Mouse (Mus musculus) liver, embryonic 14.5 days (tissue): ENCODE data around the gene Zfp46. TPM values are rescaled to one million over a fixed set of nuclear protein-coding genes. Genes with fewer than 3 reads are reported as not detected.

Experiments
- ATAC-seq: fragments of 200-750 bp; cut with Nextera tagmentation; 2 replicates; pipeline ENCODE4 v1.8.0; 2017; ENCODE audit warnings: moderate number of reproducible peaks, mild to moderate bottlenecking, moderate library complexity; ENCODE audit not compliant: insufficient read depth
- DNase-seq, 3 experiments: peaks; one replicate each; pipeline ENCODE4 v3.0.0-alpha.2; 2012 to 2013; ENCODE audit warnings: low read depth in 3 of 3, low spot score in 3 of 3
- H3K27ac ChIP-seq: fragments of 300-500 bp; sonication (generic); 2 replicates; pipeline ENCODE4 v1.5.1; 2014; ENCODE audit warnings: moderate library complexity, mild to moderate bottlenecking, control low read depth, inconsistent platforms
- H3K27me3 ChIP-seq: fragments of 300-500 bp; sonication (generic); 2 replicates; pipeline ENCODE4 v1.6.1; 2014; ENCODE audit warnings: mild to moderate bottlenecking, low read length, moderate library complexity; ENCODE audit not compliant: control insufficient read depth, insufficient read depth
- H3K36me3 ChIP-seq: fragments of 300-500 bp; sonication (generic); replicated peaks from 2 replicates; pipeline ENCODE4 v1.6.1; 2014; ENCODE audit warnings: low read depth; ENCODE audit not compliant: control insufficient read depth, insufficient read depth
- H3K4me1 ChIP-seq, 2 experiments: fragments of 200-500 bp in 1 of 2; fragments of 300-500 bp in 1 of 2; sonication (generic) in 1 of 2; replicated peaks; 2 replicates each; pipeline ENCODE4 v1.6.1; 2012 to 2014; ENCODE audit warnings: antibody characterized with exemption in 1 of 2, inconsistent platforms in 1 of 2, low read length in 1 of 2; ENCODE audit not compliant: control insufficient read depth in 2 of 2, insufficient read depth in 2 of 2
- H3K4me2 ChIP-seq: fragments of 300-500 bp; sonication (generic); 2 replicates; pipeline ENCODE4 v1.6.1; 2014; ENCODE audit warnings: low read depth, mild to moderate bottlenecking, control low read depth, moderate library complexity
- H3K4me3 ChIP-seq, 2 experiments: fragments of 200-500 bp in 1 of 2; fragments of 300-500 bp in 1 of 2; sonication (generic) in 1 of 2; 2 replicates each; pipeline ENCODE4 v1.5.1; 2012 to 2014; ENCODE audit warnings: low read depth in 2 of 2, low read length in 2 of 2, mild to moderate bottlenecking in 2 of 2, control low read depth in 1 of 2, inconsistent platforms in 1 of 2, moderate library complexity in 1 of 2; ENCODE audit not compliant: insufficient read depth in 1 of 2
- H3K9ac ChIP-seq: fragments of 300-500 bp; sonication (generic); replicated peaks from 2 replicates; pipeline ENCODE4 v1.6.1; 2014; ENCODE audit warnings: mild to moderate bottlenecking, control low read depth, moderate library complexity
- H3K9me3 ChIP-seq: fragments of 300-500 bp; sonication (generic); 2 replicates; pipeline ENCODE4 v1.6.1; 2016; ENCODE audit warnings: low read length, mixed read lengths; ENCODE audit not compliant: control insufficient read depth
- CTCF ChIP-seq: IDR thresholded peaks from 2 replicates; pipeline ENCODE4 v1.5.1; 2016; ENCODE audit warnings: antibody characterized with exemption, low read depth, control low read depth
- EP300 ChIP-seq: IDR thresholded peaks from 2 replicates; pipeline ENCODE4 v1.6.1; 2016; ENCODE audit warnings: antibody characterized with exemption, low read depth
- WGBS: fragments of 180-500 bp; shearing (Covaris S2); extraction: QIAGEN DNeasy Blood & Tissue Kit; methylation state at CpG from one replicate; pipeline ENCODE4 v1.1.7; 2014; ENCODE audit not compliant: insufficient replicate concordance; 5-methylcytosine and 5-hydroxymethylcytosine counted together
- polyA plus RNA-seq, 2 experiments: library from polyadenylated mRNA; depleted of rRNA in 1 of 2; stranded (reverse) in 1 of 2; unstranded in 1 of 2; fragments of >200 nt; fragmentation: Nextera tagmentation in 1 of 2; extraction: Ambion mirVana in 1 of 2; gene quantifications; 2 replicates each; pipeline versions ENCODE4 v1.2.1 to v1.2.3; 2012 to 2014

Zfp46 gene
- polyA plus RNA-seq, 2 experiments: 2.6 to 2.7 TPM

DNA sequence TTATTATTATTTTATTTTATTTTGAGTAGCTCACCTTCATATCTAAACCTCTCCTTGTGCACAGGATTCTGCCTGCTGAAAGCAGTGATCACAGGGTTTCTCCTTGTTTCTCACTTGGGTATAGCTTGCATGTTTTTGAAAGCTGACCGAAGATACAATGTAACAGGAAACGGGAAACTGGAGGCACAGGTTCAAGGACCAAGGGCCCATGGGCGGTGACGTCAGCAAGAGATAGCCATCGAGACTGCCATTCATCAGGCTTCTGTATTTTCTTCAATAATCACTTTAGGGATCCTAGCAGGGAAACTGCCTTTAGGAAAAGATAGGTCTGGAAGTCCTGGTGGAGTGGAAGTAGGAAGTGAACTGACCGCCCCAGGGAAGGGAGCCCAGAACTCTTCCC, 7.2 kb downstream of the Zfp46 start:
- no peak overlapping the region for H3K4me2 ChIP-seq
- DNase-seq (no peak), ATAC-seq (no peak)
- H3K9ac ChIP-seq: no peak overlapping the region
- H3K27ac ChIP-seq: no peak overlapping the region
- H3K27me3 ChIP-seq: no peaks in the 10 kb centered on the region
- no peak for TF ChIP-seq CTCF
- no peak for TF ChIP-seq EP300
- no peak overlapping the region for H3K4me3 ChIP-seq
- WGBS: 74% methylated on average over 6 of the region's 6 CpGs
- H3K9me3 ChIP-seq: peaks cover 3% of the 10 kb centered on the region
- H3K36me3 ChIP-seq: peaks cover 26% of the 10 kb centered on the region; the same call in 1 of the 2 replicates
- H3K4me1 ChIP-seq: peaks cover 1% of the 10 kb centered on the region in 2 experiments; a peak in 1 of 4 replicates

DNA sequence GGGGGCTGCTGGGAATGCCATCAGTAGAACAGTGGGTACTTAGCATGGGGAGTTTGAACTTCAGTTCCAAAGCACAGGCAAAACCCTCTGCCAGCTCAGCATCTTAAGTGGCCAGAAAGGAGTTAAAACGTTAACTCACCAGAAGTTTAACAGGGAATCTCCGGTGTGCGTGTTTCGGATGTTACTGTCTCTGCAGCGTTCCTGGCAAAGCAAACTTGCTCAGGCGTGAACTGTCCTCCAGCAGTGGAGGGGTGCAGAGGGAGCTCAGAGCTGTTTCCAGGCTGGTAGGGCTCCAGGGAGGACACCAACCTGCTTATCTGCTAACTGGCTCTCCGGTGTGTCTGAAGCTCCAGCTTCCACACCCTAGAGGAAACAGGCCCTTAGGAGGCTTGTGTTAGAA, 11.5 kb downstream of the Zfp46 start:
- DNase-seq (no peak), ATAC-seq (no peak)
- TF ChIP-seq EP300: no peak
- no peak for TF ChIP-seq CTCF
- 53% methylated on average over 7 of the region's 7 CpGs for WGBS
- no peaks in the 10 kb centered on the region for H3K9me3 ChIP-seq
- no peak overlapping the region for H3K9ac ChIP-seq
- no peak overlapping the region for H3K27ac ChIP-seq
- H3K4me1 ChIP-seq: no peaks in the 10 kb centered on the region
- H3K36me3 ChIP-seq: peaks cover 8% of the 10 kb centered on the region; the same call in 1 of the 2 replicates
- H3K4me2 ChIP-seq: no peak overlapping the region
- peaks cover 2% of the 10 kb centered on the region; the same call in 1 of the 2 replicates for H3K27me3 ChIP-seq
- H3K4me3 ChIP-seq: no peak overlapping the region

DNA sequence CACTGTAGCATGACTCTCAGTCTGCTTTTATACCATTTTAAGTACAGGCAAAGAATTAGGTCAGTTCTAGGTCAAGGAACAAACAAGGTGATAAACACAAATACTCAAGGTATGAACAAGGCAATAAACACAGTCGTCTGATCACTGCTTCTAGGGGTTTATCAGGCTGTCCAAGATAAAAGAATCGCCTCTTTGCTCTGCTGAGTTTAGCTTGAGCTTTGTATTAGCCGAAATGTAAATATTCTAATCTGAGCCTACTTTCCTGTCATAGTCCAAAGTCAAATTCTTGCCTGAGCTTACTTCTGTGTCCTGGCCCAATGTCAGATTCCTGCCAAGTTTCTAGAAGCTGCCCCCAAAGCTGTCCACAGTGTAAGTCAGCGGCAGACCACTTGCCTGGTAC, 18.0 kb downstream of the Zfp46 start:
- Histone ChIP-seq H3K4me1 (peaks cover 0 to 4% of the 10 kb centered on the region in 2 experiments; a peak in 1 of 4 replicates), H3K27me3 (peaks cover 2% of the 10 kb centered on the region; the same call in 1 of the 2 replicates), H3K4me2 (no peak overlapping the region), H3K9ac (no peak overlapping the region), H3K27ac (no peak overlapping the region), H3K4me3 (no peak overlapping the region), H3K9me3 (no peaks in the 10 kb centered on the region), H3K36me3 (no peaks in the 10 kb centered on the region)
- ATAC-seq (no peak), DNase-seq (no peak)
- WGBS: 39% methylated on average over 4 of the region's 4 CpGs
- no peak for TF ChIP-seq EP300
- no peak for TF ChIP-seq CTCF

DNA sequence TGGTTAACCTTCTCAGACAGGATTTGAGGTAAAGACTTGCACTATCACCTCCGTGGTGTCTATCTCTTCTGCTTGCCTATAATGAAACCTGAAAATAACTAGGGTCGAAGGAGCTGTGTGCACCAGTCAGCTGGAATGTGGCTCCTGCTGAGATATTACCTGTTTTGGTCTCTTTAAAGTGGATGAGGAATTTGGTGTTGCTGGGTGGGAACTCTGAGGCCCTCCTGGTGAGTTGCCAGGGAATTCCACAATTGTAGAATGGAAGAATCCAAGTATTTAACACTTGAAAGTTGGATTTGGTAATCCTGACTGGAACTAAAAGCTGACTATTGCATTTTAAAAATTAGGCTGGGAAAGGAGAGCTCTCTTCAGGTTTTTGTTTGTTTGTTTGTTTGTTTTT, 19.7 kb downstream of the Zfp46 start:
- DNase-seq (no peak), ATAC-seq (no peak)
- Histone ChIP-seq H3K4me2 (no peak overlapping the region), H3K4me1 (peaks cover 3 to 6% of the 10 kb centered on the region in 2 experiments), H3K27ac (no peak overlapping the region), H3K36me3 (no peaks in the 10 kb centered on the region), H3K9ac (no peak overlapping the region), H3K4me3 (no peak overlapping the region), H3K27me3 (peaks cover under 1% of the 10 kb centered on the region; the same call in 1 of the 2 replicates), H3K9me3 (no peaks in the 10 kb centered on the region)
- 43% methylated on average over 2 of the region's 2 CpGs for WGBS
- TF ChIP-seq CTCF (no peak), EP300 (no peak)

DNA sequence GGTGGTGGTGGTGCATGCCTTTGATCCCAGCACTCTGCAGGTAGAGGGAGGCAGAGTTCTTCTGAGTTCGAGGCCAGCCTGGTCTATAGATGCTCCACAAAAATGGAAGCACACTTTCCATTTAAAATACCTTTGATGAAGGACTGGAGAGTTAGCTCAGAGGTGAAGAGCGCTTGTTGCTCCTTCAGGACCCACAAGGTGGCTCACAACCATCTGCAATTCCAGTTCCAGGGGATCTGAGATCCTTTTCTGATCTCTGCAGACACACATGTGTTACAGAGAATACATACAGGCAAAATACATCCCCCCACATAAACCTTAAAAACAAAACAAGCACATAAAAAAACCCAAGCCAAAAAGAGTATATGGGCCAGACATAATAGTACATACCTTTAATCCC, 23.9 kb downstream of the Zfp46 start:
- Histone ChIP-seq H3K4me1 (peaks cover 5 to 16% of the 10 kb centered on the region in 2 experiments), H3K9ac (no peak overlapping the region), H3K27me3 (no peaks in the 10 kb centered on the region), H3K36me3 (no peaks in the 10 kb centered on the region), H3K9me3 (no peaks in the 10 kb centered on the region), H3K27ac (no peak overlapping the region), H3K4me3 (no peak overlapping the region), H3K4me2 (no peak overlapping the region)
- no peak for TF ChIP-seq EP300
- no peak for TF ChIP-seq CTCF
- ATAC-seq: no peak
- 64% methylated on average over 2 of the region's 2 CpGs for WGBS
- DNase-seq: no peak
